Mouse (Mus musculus): ENCODE results near the gene Blm.

DNA sequence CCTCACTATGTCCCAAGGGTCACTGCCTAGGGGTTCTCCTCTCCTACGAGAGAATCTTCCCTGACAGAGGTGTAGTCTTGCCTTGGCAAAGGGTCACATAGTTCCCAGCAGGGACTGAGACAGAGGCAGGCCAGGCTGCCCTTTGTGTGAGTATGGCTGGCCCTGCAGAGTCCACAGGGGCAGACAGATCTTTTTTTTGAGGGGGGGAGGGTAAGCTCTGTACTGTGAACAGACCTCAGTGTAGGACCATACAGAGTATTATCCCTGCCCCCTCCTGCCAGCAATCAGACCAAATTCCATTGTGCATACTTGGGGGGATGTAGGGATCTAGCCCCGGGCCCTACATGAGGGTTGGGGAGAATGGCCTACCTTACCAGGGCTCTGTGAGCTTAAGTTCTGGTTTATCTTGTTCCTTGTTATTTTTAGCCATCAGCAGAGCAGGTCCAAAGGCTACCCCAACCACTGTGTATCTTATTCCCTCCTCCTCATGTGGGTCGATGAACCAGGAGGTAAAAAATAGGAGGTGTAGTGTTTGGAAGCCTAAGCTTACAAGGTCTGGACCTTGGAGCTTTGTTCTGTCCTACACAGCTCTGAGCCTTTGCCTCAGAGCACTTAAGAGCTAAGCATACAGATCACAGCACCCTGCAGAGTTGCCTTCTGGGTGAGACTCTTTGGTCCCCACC, 83.2 kb downstream of the Blm start:
- TF ChIP-seq POLR2A (IDR thresholded peaks at IDR 0.05; ENCODE audit: borderline replicate concordance, extremely low read depth, low read depth, low read length) = no peak
- TF ChIP-seq CTCF (IDR thresholded peaks at IDR 0.05; ENCODE audit: insufficient read depth, low read length) = no peak

Measured in lung, adult 2 months (tissue).